Mouse (Mus musculus) CD4-positive, CD25-positive, alpha-beta regulatory T cell, adult 4 months (primary cell): Measurements from ENCODE around the gene Syngr2. TPM values are rescaled to one million over a fixed set of nuclear protein-coding genes. Genes with fewer than 3 reads are reported as not detected.

Source experiments
- ATAC-seq: one replicate; pipeline ENCODE4 v1.8.0; 2017
- polyA plus RNA-seq, 2 experiments: library from polyadenylated mRNA; unstranded; fragments of 100-300 nt; shearing (Covaris generic); gene quantifications; one replicate each; pipeline ENCODE4 v1.2.1; 2017

The Syngr2 gene
- polyA plus RNA-seq = 100 to 1,000 TPM; 110 to 153 TPM

- ATAC-seq = peak; percentile 57
Observed at GRCm38 (mm10) chr11:117809407-117810311, at the start of gene Syngr2, which contains the start of gene Gm20708. Gene Syngr2, plus strand, starts transcription at chr11:117809668. Gene Gm20708, plus strand, starts transcription at chr11:117809668.

GRCm38 (mm10) chr11:117760374-117761119 lies 48.9 kb upstream of the Syngr2 start:
- ATAC-seq = no peak

GRCm38 (mm10) chr11:117761801-117762200 lies 47.7 kb upstream of the Syngr2 start:
- no peak for ATAC-seq

GRCm38 (mm10) chr11:117762246-117762645 lies 47.2 kb upstream of the Syngr2 start:
- ATAC-seq = no peak

- ATAC-seq = peak; percentile 23
Observed at GRCm38 (mm10) chr11:117764319-117764718, 45.1 kb upstream of the Syngr2 start.

- ATAC-seq = no peak
Observed at GRCm38 (mm10) chr11:117765361-117765760, 44.1 kb upstream of the Syngr2 start.

- no peak for ATAC-seq
Observed at GRCm38 (mm10) chr11:117766275-117766674, 43.2 kb upstream of the Syngr2 start.

GRCm38 (mm10) chr11:117768725-117769682 lies 40.5 kb upstream of the Syngr2 start:
- ATAC-seq = no peak

GRCm38 (mm10) chr11:117769683-117770047 lies 39.8 kb upstream of the Syngr2 start:
- no peak for ATAC-seq

- ATAC-seq = no peak
Observed at GRCm38 (mm10) chr11:117770407-117770806, 39.1 kb upstream of the Syngr2 start.

- peak; percentile 78 for ATAC-seq
Observed at GRCm38 (mm10) chr11:117772352-117772751, 37.1 kb upstream of the Syngr2 start.

GRCm38 (mm10) chr11:117774925-117775324 lies 34.5 kb upstream of the Syngr2 start:
- no peak for ATAC-seq

GRCm38 (mm10) chr11:117775540-117775939 lies 33.9 kb upstream of the Syngr2 start:
- no peak for ATAC-seq

- no peak for ATAC-seq
Observed at GRCm38 (mm10) chr11:117776085-117776792, 33.2 kb upstream of the Syngr2 start.

- ATAC-seq = peak; percentile 57
Observed at GRCm38 (mm10) chr11:117777111-117777510, 32.4 kb upstream of the Syngr2 start.

GRCm38 (mm10) chr11:117778031-117778430 lies 31.4 kb upstream of the Syngr2 start:
- no peak for ATAC-seq

GRCm38 (mm10) chr11:117778851-117779433 lies 30.5 kb upstream of the Syngr2 start:
- no peak for ATAC-seq

GRCm38 (mm10) chr11:117779434-117780198 lies 29.9 kb upstream of the Syngr2 start:
- no peak for ATAC-seq

GRCm38 (mm10) chr11:117780199-117780515 lies 29.3 kb upstream of the Syngr2 start:
- no peak for ATAC-seq

- ATAC-seq = peak; percentile 74
Observed at GRCm38 (mm10) chr11:117780582-117781111, 28.8 kb upstream of the Syngr2 start.
